Mouse (Mus musculus) ES-Bruce4 (cell line): ENCODE data around the gene Htr1d. TPM values are rescaled to one million over a fixed set of nuclear protein-coding genes. Genes with fewer than 3 reads are reported as not detected.

ENCODE experiments used
- H3K27ac ChIP-seq: 2 replicates; pipeline ENCODE4 v1.5.1; 2012; ENCODE audit warnings: low read length, inconsistent platforms; ENCODE audit not compliant: insufficient read depth
- H3K27me3 ChIP-seq: 2 replicates; pipeline ENCODE4 v1.6.1; 2012; ENCODE audit warnings: mild to moderate bottlenecking, low read length, inconsistent platforms; ENCODE audit not compliant: control insufficient read depth, poor library complexity, insufficient read depth, severe bottlenecking
- H3K36me3 ChIP-seq: 2 replicates; pipeline ENCODE4 v1.6.1; 2012; ENCODE audit warnings: inconsistent platforms, mild to moderate bottlenecking, low read length, moderate library complexity; ENCODE audit not compliant: control insufficient read depth, poor library complexity, insufficient read depth, severe bottlenecking
- H3K4me1 ChIP-seq: one replicate; pipeline ENCODE4 v1.8.1; 2011; ENCODE audit warnings: low read length; ENCODE audit not compliant: control insufficient read depth, insufficient read depth
- H3K4me3 ChIP-seq: 2 replicates; pipeline ENCODE4 v1.5.1; 2011; ENCODE audit warnings: low read depth, mild to moderate bottlenecking, low read length
- H3K9ac ChIP-seq: 2 replicates; pipeline ENCODE4 v1.6.1; 2012; ENCODE audit warnings: low read depth, mild to moderate bottlenecking, inconsistent platforms; ENCODE audit not compliant: poor library complexity, severe bottlenecking
- H3K9me3 ChIP-seq: replicated peaks from 2 replicates; pipeline ENCODE4 v1.6.1; 2012; ENCODE audit warnings: mild to moderate bottlenecking, low read length, inconsistent platforms; ENCODE audit not compliant: control insufficient read depth, poor library complexity, insufficient read depth, severe bottlenecking
- CTCF ChIP-seq: IDR thresholded peaks from one replicate; pipeline ENCODE4 v1.8.1; 2011; ENCODE audit warnings: low read depth, low read length
- EP300 ChIP-seq: IDR thresholded peaks from 2 replicates; pipeline ENCODE4 v1.6.1; 2011; ENCODE audit warnings: low read depth, low read length; ENCODE audit not compliant: insufficient read depth
- POLR2A ChIP-seq: IDR thresholded peaks from one replicate; pipeline ENCODE4 v1.8.1; 2011; ENCODE audit warnings: low read length; ENCODE audit not compliant: insufficient read depth
- polyA plus RNA-seq: library from polyadenylated mRNA; stranded (reverse); fragments of >200 nt; gene quantifications from 2 replicates; pipeline ENCODE4 v1.2.4, GENCODE M21; 2011; ENCODE audit warnings: low read depth; ENCODE audit not compliant: missing spikeins, insufficient read depth, insufficient read length

Htr1d gene
- polyA plus RNA-seq, 1 experiment = 1.1 TPM

- TF ChIP-seq EP300 (no peak), POLR2A (no peak), CTCF (no peak)
- Histone ChIP-seq H3K27ac (no peak overlapping the region), H3K27me3 (no peaks in the 10 kb centered on the region), H3K9ac (peak overlapping the region; percentile 96), H3K9me3 (no peaks in the 10 kb centered on the region), H3K36me3 (no peaks in the 10 kb centered on the region; the same call in 1 of the 2 replicates), H3K4me1 (peaks cover 5% of the 10 kb centered on the region), H3K4me3 (peak overlapping the region; percentile 90)
These were observed 47.2 kb downstream of the Htr1d start for GRCm38 (mm10) chr4:136470347-136471071.

- H3K4me3 ChIP-seq = no peak overlapping the region
- H3K9ac ChIP-seq = no peak overlapping the region
- no peak overlapping the region for H3K27ac ChIP-seq
- no peaks in the 10 kb centered on the region; the same call in 1 of the 2 replicates for H3K36me3 ChIP-seq
- no peaks in the 10 kb centered on the region for H3K9me3 ChIP-seq
- no peaks in the 10 kb centered on the region for H3K4me1 ChIP-seq
- TF ChIP-seq CTCF = no peak
- no peak for TF ChIP-seq EP300
- no peak for TF ChIP-seq POLR2A
- H3K27me3 ChIP-seq = no peaks in the 10 kb centered on the region
These were observed 53.4 kb downstream of the Htr1d start for GRCm38 (mm10) chr4:136476692-136477091.

DNA sequence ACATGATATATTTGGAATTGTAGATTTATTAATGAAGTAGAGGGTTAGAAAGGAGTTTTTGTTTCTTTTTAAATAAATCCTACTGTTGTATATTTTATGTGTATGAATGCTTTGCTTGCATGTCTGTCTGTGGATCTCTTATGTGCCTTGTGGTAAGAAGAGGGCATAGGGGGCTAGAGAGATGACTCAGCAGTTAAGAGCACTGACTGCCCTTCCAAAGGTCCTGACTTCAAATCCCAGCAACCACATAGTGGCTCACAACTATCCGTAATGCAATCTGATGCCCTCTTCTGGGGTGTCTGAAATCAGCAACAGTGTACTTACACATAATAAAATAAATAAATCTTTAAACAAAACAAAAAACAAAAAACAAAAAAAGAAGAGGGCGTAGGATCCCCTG lies 63.2 kb downstream of the Htr1d start:
- no peak overlapping the region for H3K4me3 ChIP-seq
- H3K27me3 ChIP-seq = no peaks in the 10 kb centered on the region
- H3K27ac ChIP-seq = no peak overlapping the region
- no peaks in the 10 kb centered on the region for H3K36me3 ChIP-seq
- H3K4me1 ChIP-seq = no peaks in the 10 kb centered on the region
- no peak overlapping the region for H3K9ac ChIP-seq
- no peak for TF ChIP-seq EP300
- H3K9me3 ChIP-seq = no peaks in the 10 kb centered on the region

Other genes starting within 250 kb of the Htr1d start
- gene Asap3, start 217.2 kb upstream of the Htr1d start, polyA plus RNA-seq = 7.2 and 9.3 TPM in 2 replicates
- 57.1 and 57.8 TPM in 2 replicates for gene Tcea3, start 175.8 kb upstream of the Htr1d start, polyA plus RNA-seq
- gene Zfp46, start 138.8 kb upstream of the Htr1d start, polyA plus RNA-seq = 5.5 and 6.0 TPM in 2 replicates
- 128 and 131 TPM in 2 replicates for gene Hnrnpr, start 112.6 kb upstream of the Htr1d start, polyA plus RNA-seq
- 0.40 and 0.46 TPM in 2 replicates for gene 6030445D17Rik, start 38.7 kb downstream of the Htr1d start, polyA plus RNA-seq
- 67.6 and 73.0 TPM in 2 replicates for gene Luzp1, start 46.2 kb downstream of the Htr1d start, polyA plus RNA-seq
- gene Kdm1a, start 179.2 kb downstream of the Htr1d start, polyA plus RNA-seq = 205 and 211 TPM in 2 replicates
- gene Tex46, start 186.9 kb downstream of the Htr1d start, polyA plus RNA-seq = not detected in 2 replicates
- gene Lactbl1, start 199.1 kb downstream of the Htr1d start, polyA plus RNA-seq = not detected in 2 replicates